In the genomic region with DNA sequence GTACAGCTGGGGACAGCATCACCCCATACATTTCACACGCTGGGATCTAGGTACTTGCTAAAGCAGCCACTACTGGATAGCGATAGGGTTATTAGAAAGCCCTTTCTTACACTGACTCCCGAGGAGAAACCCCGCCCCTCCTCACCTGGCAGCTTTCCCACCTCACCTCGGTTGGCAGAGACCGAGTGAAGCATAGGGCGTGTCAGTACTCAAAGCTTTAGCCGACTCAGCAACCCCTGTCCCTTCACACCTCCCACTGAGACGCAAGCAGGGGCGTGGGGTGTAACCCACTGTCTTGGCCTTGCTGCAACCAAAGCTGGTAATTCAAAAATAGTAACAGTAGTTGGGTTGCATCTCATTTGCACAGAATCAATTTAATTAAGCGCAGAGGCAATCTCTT, we compare ENCODE assay signal across 9 mouse cellular contexts. TPM values are rescaled to one million over a fixed set of nuclear protein-coding genes. Genes with fewer than 3 reads are reported as not detected.
A peak's percentile ranks its signal among the peaks of the same experiment; 100 is the strongest.
DNase-seq lines count a peak whose midpoint lies in the region; ATAC-seq and TF ChIP-seq lines count a peak whose summit lies in the region.
"Had no signal": no experiment of that assay in that cellular context is flagged by ENCODE, and none has a peak within 500 bp of the region (broad histone marks: within the 10 kb centered on the region; RNA-seq: fewer than 3 reads in every experiment).

No protein-coding gene starts in this region.

- peak; percentile 47 for DNase-seq in urinary bladder, adult 2 months (ENCODE audit: low spot score)
- no peak for DNase-seq in urinary bladder, postnatal 10 days (ENCODE audit: low spot score)
- DNase-seq in heart, adult 2 months: peak; percentile 66 to 71
- DNase-seq in kidney, adult 18-20 months: peak; percentile 84
- no peak for DNase-seq in T-cell, adult 2 months (ENCODE audit: low spot score)
- no peak for DNase-seq in right cerebral cortex, postnatal 10 days (ENCODE audit: low spot score in 2 of 2)
- DNase-seq in thymus, postnatal 10 days (ENCODE audit: low spot score in 2 of 2): no peak

- whole genome bisulfite sequencing in heart, adult 2 months: 8% methylated on average over 11 of the region's 11 CpGs
- 10% methylated on average over 11 of the region's 11 CpGs for WGBS in lung, embryonic 15.5 days

- 0 out of 2 replicates have a peak, but pooled peaks cover 2% of the 10 kb centered on the region for H3K36me3 ChIP-seq in heart, adult 2 months (ENCODE audit: control insufficient read depth, insufficient read depth, low read length)
- H3K36me3 ChIP-seq in lung, embryonic 15.5 days: no peaks in the 10 kb centered on the region

- peak overlapping the region; percentile 18; the same call in 1 of the 2 replicates for H3K9ac ChIP-seq in heart, adult 2 months (ENCODE audit: low read depth, low read length)
- peak overlapping the region; percentile 34 for H3K9ac ChIP-seq in lung, embryonic 15.5 days

- H3K27ac ChIP-seq in heart, adult 2 months: peak overlapping the region; percentile 86
- H3K27ac ChIP-seq in lung, embryonic 15.5 days: peak overlapping the region; percentile 80

- TF ChIP-seq EP300 in heart, adult 2 months (IDR thresholded peaks at IDR 0.05; ENCODE audit: insufficient read depth, low read depth, low read length): no peak

- H3K4me3 ChIP-seq in heart, adult 2 months: peak overlapping the region; percentile 50
- H3K4me3 ChIP-seq in lung, embryonic 15.5 days: peak overlapping the region; percentile 75; the same call in 1 of the 2 replicates

- no peaks in the 10 kb centered on the region for H3K27me3 ChIP-seq in heart, adult 2 months (ENCODE audit: control insufficient read depth, insufficient read depth, low read length)
- peaks cover 37% of the 10 kb centered on the region for H3K27me3 ChIP-seq in lung, embryonic 15.5 days

- no peak for TF ChIP-seq POLR2A in heart, adult 2 months (IDR thresholded peaks at IDR 0.05; ENCODE audit: insufficient read depth, low read depth, low read length)

- no peak for TF ChIP-seq CTCF in heart, adult 2 months (IDR thresholded peaks at IDR 0.05)

- H3K79me2 ChIP-seq in heart, adult 2 months (replicated peaks; ENCODE audit: control insufficient read depth, insufficient read depth, low read length): no peaks in the 10 kb centered on the region

- peaks cover 11% of the 10 kb centered on the region for H3K4me1 ChIP-seq in heart, adult 2 months (ENCODE audit: control insufficient read depth, insufficient read depth, low read length)
- H3K4me1 ChIP-seq in lung, embryonic 15.5 days: peaks cover 74% of the 10 kb centered on the region

- ATAC-seq in lung, embryonic 15.5 days (ENCODE audit: borderline replicate concordance, extremely low read depth, low FRiP score, low TSS enrichment): no peak

- no peaks in the 10 kb centered on the region for H3K9me3 ChIP-seq in lung, embryonic 15.5 days

- intact Hi-C loops in heart, adult 2 months (cut with DNase I): loop anchor here (1.0 to 10.0 kb wide), 3 partner anchors 36 to 458 kb away; a partner anchor contains a TSS

- peak overlapping the region; percentile 70 for H3K4me2 ChIP-seq in lung, embryonic 15.5 days

RNA-seq across cellular contexts. Expression of a gene that starts 2.0 kb away (rescaled TPM):
- polyA plus RNA-seq in urinary bladder, adult 2 months (2012; rRNA removed): 33.9 and 35.6 TPM in 2 replicates
- 10 to 100 TPM; 14.3 to 28.1 TPM for total RNA-seq in heart, adult 2 months (2021)
- polyA plus RNA-seq in heart, adult 2 months (2012; rRNA removed): 24.4 and 26.7 TPM in 2 replicates
- polyA plus RNA-seq in lung, embryonic 15.5 days (2015; fragmentation: Nextera tagmentation; extraction: Ambion mirVana): 19.8 and 19.9 TPM in 2 replicates

RNA-seq across cellular contexts. Expression of a gene that starts 2.1 kb away (rescaled TPM):
- 0.19 and 0.21 TPM in 2 replicates for polyA plus RNA-seq in urinary bladder, adult 2 months (2012; rRNA removed)
- total RNA-seq in heart, adult 2 months (2021): not detected
- 0.14 TPM in 1 of 2 replicates, not detected in the other for polyA plus RNA-seq in heart, adult 2 months (2012; rRNA removed)
- 0.24 and 0.55 TPM in 2 replicates for polyA plus RNA-seq in lung, embryonic 15.5 days (2015; fragmentation: Nextera tagmentation; extraction: Ambion mirVana)
- total RNA-seq: neutrophil, adult 5-6 weeks had no signal

RNA-seq across cellular contexts. Expression of a gene that starts 2.8 kb away (rescaled TPM):
- polyA plus RNA-seq in urinary bladder, adult 2 months (2012; rRNA removed): 4.2 and 5.8 TPM in 2 replicates
- 1 to 10 TPM; 1.3 to 1.5 TPM for total RNA-seq in heart, adult 2 months (2021)
- 3.1 and 4.0 TPM in 2 replicates for polyA plus RNA-seq in heart, adult 2 months (2012; rRNA removed)
- 1.1 and 1.4 TPM in 2 replicates for polyA plus RNA-seq in lung, embryonic 15.5 days (2015; fragmentation: Nextera tagmentation; extraction: Ambion mirVana)
- total RNA-seq: neutrophil, adult 5-6 weeks had no signal

RNA-seq across cellular contexts. Expression of a gene that starts 17.4 kb away (rescaled TPM):
- polyA plus RNA-seq in urinary bladder, adult 2 months (2012; rRNA removed): 3.3 and 5.0 TPM in 2 replicates
- 1 to 10 TPM; 3.5 TPM for total RNA-seq in heart, adult 2 months (2021)
- 2.1 and 2.9 TPM in 2 replicates for polyA plus RNA-seq in heart, adult 2 months (2012; rRNA removed)
- 3.5 and 3.6 TPM in 2 replicates for polyA plus RNA-seq in lung, embryonic 15.5 days (2015; fragmentation: Nextera tagmentation; extraction: Ambion mirVana)

RNA-seq across cellular contexts. Expression of a gene that starts 53.2 kb away (rescaled TPM):
- polyA plus RNA-seq in urinary bladder, adult 2 months (2012; rRNA removed): 45.0 and 45.7 TPM in 2 replicates
- 10 to 100 TPM; 29.8 to 31.4 TPM for total RNA-seq in heart, adult 2 months (2021)
- polyA plus RNA-seq in heart, adult 2 months (2012; rRNA removed): 26.1 and 34.1 TPM in 2 replicates
- polyA plus RNA-seq in lung, embryonic 15.5 days (2015; fragmentation: Nextera tagmentation; extraction: Ambion mirVana): 16.2 and 19.2 TPM in 2 replicates

Comparison
In these comparisons a context has a peak if more than half of its experiments do, and no peak if none do; other contexts are left out.
1. DNase-seq: peak in urinary bladder, adult 2 months (single experiment), heart, adult 2 months (2 of 2) and kidney, adult 18-20 months (single experiment); none in urinary bladder, postnatal 10 days (single experiment), T-cell, adult 2 months (single experiment), right cerebral cortex, postnatal 10 days (0 of 2) and thymus, postnatal 10 days (0 of 2).